Mouse (Mus musculus) C2C12 (cell line): ENCODE data around the gene Tmem63c. TPM values are rescaled to one million over a fixed set of nuclear protein-coding genes. Genes with fewer than 3 reads are reported as not detected.

ENCODE experiments used
- H3K27me3 ChIP-seq: one replicate; pipeline ENCODE4 v1.6.1; 2011; ENCODE audit not compliant: control insufficient read depth, insufficient read depth, insufficient read length
- H3K36me3 ChIP-seq: one replicate; pipeline ENCODE4 v1.6.1; 2011; ENCODE audit not compliant: control insufficient read depth, insufficient read depth
- H3K4me3 ChIP-seq: one replicate; pipeline ENCODE4 v1.5.1; 2011; ENCODE audit warnings: mild to moderate bottlenecking, control low read depth; ENCODE audit not compliant: poor library complexity, insufficient read depth, severe bottlenecking
- H3K79me2 ChIP-seq: one replicate; pipeline ENCODE4 v1.6.1; 2011; ENCODE audit not compliant: control insufficient read depth, insufficient read depth
- H3K79me3 ChIP-seq: one replicate; pipeline ENCODE4 v1.6.1; 2011; ENCODE audit warnings: low read depth, control low read depth
- H3ac ChIP-seq: one replicate; pipeline ENCODE3; 2011; ENCODE audit warnings: low read depth; ENCODE audit not compliant: control insufficient read depth, insufficient read length
- CEBPB ChIP-seq: IDR thresholded peaks from one replicate; pipeline ENCODE4 v1.6.1; 2011; ENCODE audit warnings: low read depth, mild to moderate bottlenecking, control low read depth, moderate library complexity
- CTCF ChIP-seq: IDR thresholded peaks from one replicate; pipeline ENCODE4 v1.5.1; 2011; ENCODE audit not compliant: control insufficient read depth, insufficient read depth, insufficient read length
- FOSL1 ChIP-seq: IDR thresholded peaks from one replicate; pipeline ENCODE4 v1.8.0; 2011; ENCODE audit warnings: mild to moderate bottlenecking, low read length; ENCODE audit not compliant: poor library complexity, insufficient read depth, severe bottlenecking
- MAX ChIP-seq: IDR thresholded peaks from one replicate; pipeline ENCODE4 v1.6.1; 2011; ENCODE audit warnings: mild to moderate bottlenecking, control low read depth
- MYOD1 ChIP-seq: IDR thresholded peaks from one replicate; pipeline ENCODE4 v1.6.1; 2011; ENCODE audit warnings: low read depth; ENCODE audit not compliant: control insufficient read depth, insufficient read length
- MYOG ChIP-seq: IDR thresholded peaks from one replicate; pipeline ENCODE4 v1.6.1; 2011; ENCODE audit not compliant: control insufficient read depth, insufficient read length; ENCODE audit errors: extremely low read depth
- USF1 ChIP-seq: IDR thresholded peaks from one replicate; pipeline ENCODE4 v1.6.1; 2011; ENCODE audit warnings: low read depth, mild to moderate bottlenecking, control low read depth, moderate library complexity
- long read RNA-seq, 2 experiments: library from polyadenylated mRNA; unstranded; transcript quantifications; one replicate each; pipeline ENCODE4 v2.0.0; 2019 to 2020
- polyA plus RNA-seq: library from polyadenylated mRNA; unstranded; fragments of >200 nt; fragmentation: generic; extraction: Trizol; gene quantifications from one replicate; pipeline ENCODE4 v1.2.1, GENCODE M21; 2012; ENCODE audit warnings: missing spikeins

Tmem63c gene
- polyA plus RNA-seq: not detected
- long read RNA-seq, experiment 1: 0 reads
- long read RNA-seq, experiment 2: 0 reads

DNA sequence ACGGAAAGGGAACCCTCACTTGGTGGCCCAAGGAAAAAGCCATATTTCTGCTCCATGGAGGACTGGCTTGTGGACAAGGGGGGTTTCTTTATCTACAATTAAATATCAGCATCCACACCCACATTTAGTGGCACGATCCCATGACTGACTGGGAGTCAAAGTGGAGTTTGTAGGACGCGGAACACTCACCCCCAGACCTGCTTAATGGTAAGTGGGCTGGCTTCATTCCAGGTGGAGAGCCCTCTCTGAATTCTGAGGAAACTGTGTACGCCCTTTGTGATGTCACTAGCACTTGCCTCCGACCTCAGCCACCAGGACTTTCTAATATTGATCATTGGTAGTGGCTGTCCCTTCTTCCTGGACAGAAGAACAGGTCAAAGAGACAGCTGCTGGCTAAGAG, at the start of gene Tmem63c:
Gene Tmem63c (plus strand): TSS at position 301 of the 400 bp plus-strand sequence.
- Histone ChIP-seq H3K27me3 (peaks cover 42% of the 10 kb centered on the region), H3K79me2 (no peaks in the 10 kb centered on the region), H3K79me3 (no peaks in the 10 kb centered on the region), H3K4me3 (no peak within 1 kb of the TSS), H3K36me3 (no peaks in the 10 kb centered on the region), H3ac (no peak within 1 kb of the TSS)
- no peak for TF ChIP-seq CEBPB
- no peak for TF ChIP-seq USF1
- TF ChIP-seq FOSL1: no peak
- TF ChIP-seq MYOG: no peak
- no peak for TF ChIP-seq MYOD1
- TF ChIP-seq CTCF: no peak
- no peak for TF ChIP-seq MAX

DNA sequence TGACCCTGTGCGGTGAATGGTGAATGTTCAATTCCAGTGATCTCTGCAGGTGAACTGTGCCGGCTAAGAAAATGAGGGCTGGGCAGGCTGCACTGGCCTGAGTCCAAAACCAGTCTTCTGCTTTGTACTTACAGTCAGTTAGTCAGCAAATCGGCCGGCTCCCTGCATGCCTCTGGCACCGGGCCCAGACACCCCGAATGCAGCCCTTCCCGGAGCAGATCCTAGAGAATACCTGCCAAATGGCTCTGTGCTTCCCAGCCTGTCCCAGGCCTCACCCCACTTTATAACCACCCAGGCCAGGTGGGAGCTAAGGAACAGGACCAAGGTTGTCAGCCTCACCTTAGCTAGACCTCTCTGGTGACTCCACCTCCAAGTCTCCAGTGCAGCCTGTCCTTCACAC, 47.9 kb upstream of the Tmem63c start:
- H3K4me3 ChIP-seq: no peak overlapping the region
- H3K79me2 ChIP-seq: no peaks in the 10 kb centered on the region
- no peaks in the 10 kb centered on the region for H3K36me3 ChIP-seq
- no peak overlapping the region for H3ac ChIP-seq
- H3K79me3 ChIP-seq: no peaks in the 10 kb centered on the region
- H3K27me3 ChIP-seq: peaks cover 4% of the 10 kb centered on the region
- TF ChIP-seq MYOG (no peak), CTCF (no peak), FOSL1 (no peak)

DNA sequence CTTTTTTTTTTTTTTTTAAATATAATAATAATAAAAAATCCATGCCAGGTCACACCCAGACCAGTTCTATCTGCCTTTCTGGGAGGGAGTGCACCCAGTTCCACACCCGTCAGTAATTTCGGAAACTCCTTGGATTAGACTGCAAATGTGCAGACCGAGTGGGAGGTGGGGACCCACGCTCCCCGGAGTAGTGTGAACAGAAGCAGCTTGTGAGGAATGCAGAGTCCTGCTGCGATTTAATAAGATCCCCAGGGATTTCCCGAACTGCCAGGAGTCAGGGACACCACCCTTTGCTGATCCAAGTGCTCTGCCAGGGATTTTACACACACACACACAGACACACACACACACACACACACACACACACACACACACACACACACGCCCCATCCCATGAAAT, 47.4 kb upstream of the Tmem63c start:
- H3K4me3 ChIP-seq: no peak overlapping the region
- H3ac ChIP-seq: no peak overlapping the region
- H3K79me2 ChIP-seq: no peaks in the 10 kb centered on the region
- no peaks in the 10 kb centered on the region for H3K79me3 ChIP-seq
- no peaks in the 10 kb centered on the region for H3K36me3 ChIP-seq
- H3K27me3 ChIP-seq: peaks cover 7% of the 10 kb centered on the region
- TF ChIP-seq MYOG (no peak), USF1 (no peak), CTCF (no peak), MYOD1 (no peak), CEBPB (no peak), MAX (no peak), FOSL1 (no peak)

GRCm38 (mm10) chr12:86974387-86975288, 46.5 kb upstream of the Tmem63c start:
- TF ChIP-seq MYOG: no peak
- TF ChIP-seq CTCF: peak; percentile 99
- TF ChIP-seq MYOD1: no peak
- H3K79me3 ChIP-seq: no peaks in the 10 kb centered on the region
- no peaks in the 10 kb centered on the region for H3K79me2 ChIP-seq
- peaks cover 11% of the 10 kb centered on the region for H3K27me3 ChIP-seq
- H3K4me3 ChIP-seq: no peak overlapping the region
- H3ac ChIP-seq: peak overlapping the region; percentile 25
- no peaks in the 10 kb centered on the region for H3K36me3 ChIP-seq

DNA sequence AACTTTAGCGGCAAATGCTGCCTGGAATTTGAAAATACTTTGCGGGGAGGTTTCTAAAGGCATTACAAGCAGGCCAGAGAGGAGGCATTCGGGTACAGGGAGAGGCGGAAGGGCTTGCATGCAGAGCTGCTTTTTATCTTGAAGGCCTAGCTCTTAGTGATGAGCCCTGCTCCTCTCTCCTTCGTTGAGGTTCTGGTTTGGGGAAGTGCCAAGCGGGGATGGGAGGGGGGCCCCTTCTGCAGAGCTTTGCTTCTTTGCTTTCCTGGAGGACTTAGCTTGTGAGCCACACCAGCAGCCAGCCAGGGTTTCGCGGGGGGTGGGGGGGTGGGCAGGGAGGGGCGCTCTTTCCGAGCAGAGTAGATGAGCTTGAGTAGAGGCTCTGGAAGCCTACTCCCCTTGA, 45.4 kb upstream of the Tmem63c start:
- no peak overlapping the region for H3ac ChIP-seq
- H3K27me3 ChIP-seq: peaks cover 22% of the 10 kb centered on the region
- no peaks in the 10 kb centered on the region for H3K36me3 ChIP-seq
- no peak overlapping the region for H3K4me3 ChIP-seq
- TF ChIP-seq FOSL1 (no peak), CEBPB (no peak), MYOD1 (no peak), MYOG (no peak)
- H3K79me2 ChIP-seq: no peaks in the 10 kb centered on the region
- H3K79me3 ChIP-seq: no peaks in the 10 kb centered on the region
